Mouse (Mus musculus) bone marrow macrophage, adult 2 months (primary cell): Measurements from ENCODE around the gene Strn.

Experiments used
- CTCF ChIP-seq: IDR thresholded peaks from 2 replicates; pipeline ENCODE4 v1.5.1; 2012; ENCODE audit warnings: low read depth, mild to moderate bottlenecking, low read length, moderate library complexity
- POLR2A ChIP-seq: IDR thresholded peaks from 2 replicates; pipeline ENCODE4 v1.6.1; 2012; ENCODE audit warnings: mild to moderate bottlenecking, low read depth, low read length, borderline replicate concordance

DNA sequence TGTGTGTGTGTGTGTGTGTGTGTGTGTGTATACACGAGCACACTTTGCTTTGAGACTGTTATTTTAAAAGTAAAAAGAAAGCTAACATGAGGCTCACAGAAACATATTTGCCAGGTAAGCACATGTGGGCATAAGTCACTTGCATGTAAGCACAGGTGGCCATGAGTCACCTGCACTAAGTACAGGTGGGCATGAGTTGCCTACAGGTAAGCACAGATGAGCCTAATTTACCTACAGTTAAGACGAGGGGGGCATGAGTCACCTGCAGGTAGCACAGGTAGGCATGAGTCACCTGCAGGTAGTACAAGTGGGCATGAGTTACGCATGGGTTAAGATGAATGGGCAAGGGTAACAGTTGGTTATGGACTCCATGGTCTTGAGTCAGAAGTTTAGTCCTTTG is 121.9 kb downstream of the Strn start:
- TF ChIP-seq CTCF (no peak), POLR2A (no peak)
